Mouse (Mus musculus) ES-Bruce4 (cell line): ENCODE measurements around the gene Ucma.

Experiments
- CTCF ChIP-seq: IDR thresholded peaks from one replicate; pipeline ENCODE4 v1.8.1; 2011; ENCODE audit warnings: low read depth, low read length
- EP300 ChIP-seq: IDR thresholded peaks from 2 replicates; pipeline ENCODE4 v1.6.1; 2011; ENCODE audit warnings: low read depth, low read length; ENCODE audit not compliant: insufficient read depth
- POLR2A ChIP-seq: IDR thresholded peaks from one replicate; pipeline ENCODE4 v1.8.1; 2011; ENCODE audit warnings: low read length; ENCODE audit not compliant: insufficient read depth

DNA sequence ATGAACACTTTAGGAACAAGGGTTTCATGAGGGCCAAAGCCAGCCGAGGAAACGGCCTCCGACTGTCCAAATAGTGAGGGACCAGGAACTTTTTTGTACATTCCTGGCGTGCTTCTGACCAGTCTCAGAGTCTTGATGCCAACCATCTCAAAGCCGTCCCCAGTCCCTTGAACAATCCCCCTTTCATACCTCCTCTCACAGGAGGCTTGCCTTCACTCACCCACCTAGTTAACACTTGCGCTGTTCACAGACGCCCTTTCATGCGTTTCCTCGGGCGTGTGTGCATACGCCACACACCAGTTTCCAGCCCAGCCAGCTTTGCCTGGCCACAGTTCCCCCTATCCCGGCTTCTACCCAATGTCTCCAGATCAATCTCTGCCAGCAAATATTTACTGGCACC lies 17.9 kb upstream of the Ucma start:
- TF ChIP-seq CTCF: no peak
- TF ChIP-seq POLR2A: no peak
- TF ChIP-seq EP300: no peak
